Mouse (Mus musculus): Measurements from ENCODE around the gene Zbtb11.

- TF ChIP-seq CTCF (IDR thresholded peaks at IDR 0.05; ENCODE audit: control insufficient read depth, insufficient read depth, insufficient replicate concordance, low read depth, low read length) (no peak), POLR2A (IDR thresholded peaks at IDR 0.05; ENCODE audit: control insufficient read depth, low read depth, low read length) (no peak)
These were observed 3.3 kb upstream of the Zbtb11 start for GRCm38 (mm10) chr16:55970416-55970815.
